Mouse (Mus musculus): Measurements from ENCODE around the gene Dab2ip. TPM values are rescaled to one million over a fixed set of nuclear protein-coding genes. Genes with fewer than 3 reads are reported as not detected.

Gene Dab2ip
- polyA plus RNA-seq, 1 experiment from 2014 or later = 57.8 TPM

GRCm38 (mm10) chr2:35619532-35619931 lies 61.5 kb downstream of the Dab2ip start:
- H3K4me2 ChIP-seq = peak overlapping the region; percentile 46; the same call in 1 of the 2 replicates
- H3K9ac ChIP-seq = 0 out of 2 replicates have a peak overlapping the region, but pooled peaks have one; percentile 10
- no peaks in the 10 kb centered on the region for H3K27me3 ChIP-seq
- no peak overlapping the region for H3K4me3 ChIP-seq
- H3K36me3 ChIP-seq = no peaks in the 10 kb centered on the region
- H3K27ac ChIP-seq = peak overlapping the region; percentile 77
- 22% methylated on average over 2 of the region's 2 CpGs for WGBS
- H3K9me3 ChIP-seq = no peaks in the 10 kb centered on the region
- H3K4me1 ChIP-seq = peaks cover 73% of the 10 kb centered on the region
- ATAC-seq (ENCODE audit: insufficient number of reproducible peaks, low FRiP score, low TSS enrichment, low read depth) = no peak

GRCm38 (mm10) chr2:35620364-35621224 lies 62.5 kb downstream of the Dab2ip start:
- WGBS = 18% methylated on average over 7 of the region's 7 CpGs
- H3K4me3 ChIP-seq = peak overlapping the region; percentile 29
- no peaks in the 10 kb centered on the region for H3K9me3 ChIP-seq
- no peaks in the 10 kb centered on the region for H3K36me3 ChIP-seq
- 0 out of 2 replicates have a peak, but pooled peaks have one; percentile 25 for ATAC-seq (ENCODE audit: insufficient number of reproducible peaks, low FRiP score, low TSS enrichment, low read depth)
- no peaks in the 10 kb centered on the region for H3K27me3 ChIP-seq
- H3K9ac ChIP-seq = no peak overlapping the region
- peak overlapping the region; percentile 77 for H3K27ac ChIP-seq
- peaks cover 74% of the 10 kb centered on the region for H3K4me1 ChIP-seq
- peak overlapping the region; percentile 46 for H3K4me2 ChIP-seq

- H3K27me3 ChIP-seq = no peaks in the 10 kb centered on the region
- peaks cover 74% of the 10 kb centered on the region for H3K4me1 ChIP-seq
- no peak overlapping the region for H3K4me3 ChIP-seq
- no peaks in the 10 kb centered on the region for H3K9me3 ChIP-seq
- WGBS = 52% methylated on average over 2 of the region's 2 CpGs
- ATAC-seq (ENCODE audit: insufficient number of reproducible peaks, low FRiP score, low TSS enrichment, low read depth) = no peak
- 0 out of 2 replicates have a peak, but pooled peaks cover 2% of the 10 kb centered on the region for H3K36me3 ChIP-seq
- no peak overlapping the region for H3K4me2 ChIP-seq
- H3K9ac ChIP-seq = no peak overlapping the region
- H3K27ac ChIP-seq = peak overlapping the region; percentile 89; the same call in 1 of the 2 replicates
These were observed 63.1 kb downstream of the Dab2ip start for GRCm38 (mm10) chr2:35621225-35621519.

GRCm38 (mm10) chr2:35621796-35622195 lies 63.7 kb downstream of the Dab2ip start:
- Histone ChIP-seq H3K36me3 (0 out of 2 replicates have a peak, but pooled peaks cover 3% of the 10 kb centered on the region), H3K9ac (peak overlapping the region; percentile 85), H3K27ac (peak overlapping the region; percentile 89), H3K4me3 (peak overlapping the region; percentile 84), H3K4me1 (peaks cover 78% of the 10 kb centered on the region), H3K9me3 (no peaks in the 10 kb centered on the region), H3K4me2 (peak overlapping the region; percentile 74), H3K27me3 (no peaks in the 10 kb centered on the region)
- WGBS = 2% methylated on average over 41 of the region's 41 CpGs
- ATAC-seq (ENCODE audit: insufficient number of reproducible peaks, low FRiP score, low TSS enrichment, low read depth) = peak; percentile 83

GRCm38 (mm10) chr2:35622261-35623103 lies 64.4 kb downstream of the Dab2ip start:
- H3K9me3 ChIP-seq = no peaks in the 10 kb centered on the region
- H3K27me3 ChIP-seq = no peaks in the 10 kb centered on the region
- peak overlapping the region; percentile 89 for H3K27ac ChIP-seq
- peak overlapping the region; percentile 84 for H3K4me3 ChIP-seq
- peaks cover 85% of the 10 kb centered on the region for H3K4me1 ChIP-seq
- peak overlapping the region; percentile 85 for H3K9ac ChIP-seq
- 0 out of 2 replicates have a peak, but pooled peaks have one; percentile 2 for ATAC-seq (ENCODE audit: insufficient number of reproducible peaks, low FRiP score, low TSS enrichment, low read depth)
- H3K36me3 ChIP-seq = 0 out of 2 replicates have a peak, but pooled peaks cover 3% of the 10 kb centered on the region
- WGBS = 3% methylated on average over 20 of the region's 20 CpGs
- H3K4me2 ChIP-seq = peak overlapping the region; percentile 74

- no peaks in the 10 kb centered on the region for H3K27me3 ChIP-seq
- 0 out of 2 replicates have a peak, but pooled peaks cover 3% of the 10 kb centered on the region for H3K36me3 ChIP-seq
- peak overlapping the region; percentile 74 for H3K4me2 ChIP-seq
- WGBS = 25% methylated on average over 4 of the region's 4 CpGs
- H3K9me3 ChIP-seq = no peaks in the 10 kb centered on the region
- peak overlapping the region; percentile 84 for H3K4me3 ChIP-seq
- H3K27ac ChIP-seq = peak overlapping the region; percentile 89
- no peak for ATAC-seq (ENCODE audit: insufficient number of reproducible peaks, low FRiP score, low TSS enrichment, low read depth)
- peak overlapping the region; percentile 85; the same call in 1 of the 2 replicates for H3K9ac ChIP-seq
- peaks cover 91% of the 10 kb centered on the region for H3K4me1 ChIP-seq
These were observed 65.0 kb downstream of the Dab2ip start for GRCm38 (mm10) chr2:35623104-35623377.

GRCm38 (mm10) chr2:35623431-35624148 lies 65.5 kb downstream of the Dab2ip start:
- Histone ChIP-seq H3K4me1 (peaks cover 92% of the 10 kb centered on the region), H3K27me3 (no peaks in the 10 kb centered on the region), H3K4me3 (peak overlapping the region; percentile 84), H3K9me3 (no peaks in the 10 kb centered on the region), H3K9ac (0 out of 2 replicates have a peak overlapping the region, but pooled peaks have one; percentile 85), H3K36me3 (0 out of 2 replicates have a peak, but pooled peaks cover 3% of the 10 kb centered on the region), H3K27ac (no peak overlapping the region), H3K4me2 (peak overlapping the region; percentile 74)
- WGBS = 36% methylated on average over 12 of the region's 12 CpGs
- ATAC-seq (ENCODE audit: insufficient number of reproducible peaks, low FRiP score, low TSS enrichment, low read depth) = no peak

- Histone ChIP-seq H3K9me3 (no peaks in the 10 kb centered on the region), H3K4me1 (peaks cover 83% of the 10 kb centered on the region), H3K36me3 (0 out of 2 replicates have a peak, but pooled peaks cover 3% of the 10 kb centered on the region), H3K4me2 (peak overlapping the region; percentile 74), H3K4me3 (peak overlapping the region; percentile 84; the same call in 1 of the 2 replicates), H3K27me3 (no peaks in the 10 kb centered on the region), H3K9ac (no peak overlapping the region), H3K27ac (no peak overlapping the region)
- no peak for ATAC-seq (ENCODE audit: insufficient number of reproducible peaks, low FRiP score, low TSS enrichment, low read depth)
- 56% methylated on average over 5 of the region's 5 CpGs for WGBS
These were observed 66.4 kb downstream of the Dab2ip start for GRCm38 (mm10) chr2:35624380-35625006.

- Histone ChIP-seq H3K4me1 (peaks cover 78% of the 10 kb centered on the region), H3K36me3 (peaks cover 6% of the 10 kb centered on the region; the same call in 1 of the 2 replicates), H3K27ac (no peak overlapping the region; the same call in 1 of the 2 replicates), H3K4me2 (no peak overlapping the region), H3K27me3 (no peaks in the 10 kb centered on the region), H3K9me3 (no peaks in the 10 kb centered on the region), H3K4me3 (no peak overlapping the region), H3K9ac (no peak overlapping the region)
- WGBS = 89% methylated on average over 6 of the region's 6 CpGs
- ATAC-seq (ENCODE audit: insufficient number of reproducible peaks, low FRiP score, low TSS enrichment, low read depth) = no peak
These were observed 66.9 kb downstream of the Dab2ip start for GRCm38 (mm10) chr2:35625007-35625380.

GRCm38 (mm10) chr2:35625526-35625925 lies 67.5 kb downstream of the Dab2ip start:
- H3K9me3 ChIP-seq = no peaks in the 10 kb centered on the region
- H3K4me1 ChIP-seq = peaks cover 73% of the 10 kb centered on the region
- no peak overlapping the region; the same call in 1 of the 2 replicates for H3K27ac ChIP-seq
- ATAC-seq (ENCODE audit: insufficient number of reproducible peaks, low FRiP score, low TSS enrichment, low read depth) = no peak
- H3K4me3 ChIP-seq = no peak overlapping the region
- no peaks in the 10 kb centered on the region for H3K27me3 ChIP-seq
- H3K36me3 ChIP-seq = peaks cover 10% of the 10 kb centered on the region; the same call in 1 of the 2 replicates
- H3K4me2 ChIP-seq = no peak overlapping the region
- no peak overlapping the region for H3K9ac ChIP-seq
- WGBS = 72% methylated on average over 6 of the region's 6 CpGs
